Mouse (Mus musculus) lung, postnatal 0 days (tissue): ENCODE results near the gene Zfp428.

Experiments used
- CTCF ChIP-seq: IDR thresholded peaks from 2 replicates; pipeline ENCODE4 v1.5.1; 2016; ENCODE audit warnings: antibody characterized with exemption, mild to moderate bottlenecking
- EP300 ChIP-seq: IDR thresholded peaks from 2 replicates; pipeline ENCODE4 v1.6.1; 2016; ENCODE audit warnings: antibody characterized with exemption, mild to moderate bottlenecking, control low read depth

- TF ChIP-seq CTCF = no peak
- no peak for TF ChIP-seq EP300
These were observed 6.8 kb upstream of the Zfp428 start for GRCm38 (mm10) chr7:24499856-24500577.
